Mouse (Mus musculus) kidney, adult 2 months (tissue): Measurements from ENCODE around the gene BC024978. TPM values are rescaled to one million over a fixed set of nuclear protein-coding genes. Genes with fewer than 3 reads are reported as not detected.

Experiments used
- DNase-seq: peaks from one replicate; pipeline ENCODE4 v3.0.0; 2021
- H3K27ac ChIP-seq: fragments of 200-500 bp; 2 replicates; pipeline ENCODE4 v1.5.1; 2012; ENCODE audit warnings: low read depth, low read length, control low read depth, inconsistent platforms; ENCODE audit not compliant: insufficient read depth
- H3K27me3 ChIP-seq: fragments of 200-500 bp; replicated peaks from 2 replicates; pipeline ENCODE4 v1.6.1; 2012; ENCODE audit warnings: mild to moderate bottlenecking, moderate library complexity, low read length, inconsistent platforms; ENCODE audit not compliant: control insufficient read depth, insufficient read depth
- H3K36me3 ChIP-seq: fragments of 200-500 bp; 2 replicates; pipeline ENCODE4 v1.6.1; 2012; ENCODE audit warnings: mild to moderate bottlenecking, moderate library complexity, low read length, inconsistent platforms; ENCODE audit not compliant: control insufficient read depth, insufficient read depth
- H3K4me1 ChIP-seq: fragments of 200-500 bp; 2 replicates; pipeline ENCODE4 v1.6.1; 2011; ENCODE audit warnings: low read length; ENCODE audit not compliant: control insufficient read depth, insufficient read depth
- H3K4me3 ChIP-seq: fragments of 200-500 bp; 2 replicates; pipeline ENCODE4 v1.5.1; 2011; ENCODE audit warnings: mild to moderate bottlenecking, low read depth, low read length, control low read depth; ENCODE audit not compliant: insufficient read depth
- CTCF ChIP-seq: fragments of 200-500 bp; conservative IDR thresholded peaks from 2 replicates; pipeline ENCODE4 v1.5.1; 2011; ENCODE audit warnings: low read depth, mild to moderate bottlenecking, control low read depth, low read length, moderate library complexity, mixed read lengths; ENCODE audit not compliant: insufficient read depth, insufficient read length
- POLR2A ChIP-seq: fragments of 200-500 bp; IDR thresholded peaks from one replicate; pipeline ENCODE4 v1.6.1; 2011; ENCODE audit warnings: low read depth, low read length, control low read depth
- WGBS: fragments of 180-500 bp; shearing (Covaris S2); methylation state at CpG from one replicate; pipeline ENCODE4 v1.1.7; 2018; 5-methylcytosine and 5-hydroxymethylcytosine counted together
- polyA plus RNA-seq: library from polyadenylated mRNA; depleted of rRNA; stranded (reverse); fragments of >200 nt; gene quantifications from 2 replicates; pipeline ENCODE4 v1.2.3, GENCODE M21; 2012

Gene BC024978
- polyA plus RNA-seq, 1 experiment, result 9.6 TPM

DNA sequence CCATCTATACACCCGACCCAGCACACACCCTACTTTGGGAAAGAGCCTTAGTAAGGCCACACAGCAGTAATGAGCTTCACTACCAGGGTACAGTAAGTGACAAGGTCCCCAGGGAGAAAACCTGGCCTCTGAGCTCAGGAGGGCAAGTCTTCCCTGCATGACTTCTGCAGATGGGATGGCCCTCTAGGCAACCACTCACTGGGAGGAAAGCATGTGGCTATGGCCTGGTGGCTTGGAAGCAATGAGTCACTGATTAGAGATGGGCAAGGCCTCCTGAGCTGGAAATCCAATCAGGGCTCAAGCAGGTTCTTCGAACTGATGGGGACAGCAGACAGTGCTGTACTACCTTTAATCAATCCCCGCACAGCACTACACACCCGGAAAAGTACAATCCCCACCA, 33.8 kb upstream of the BC024978 start:
- TF ChIP-seq CTCF (no peak), POLR2A (no peak)
- 64% methylated on average over 4 of the region's 4 CpGs for WGBS
- DNase-seq, result peak; percentile 26
- H3K36me3 ChIP-seq, result no peaks in the 10 kb centered on the region; the same call in 1 of the 2 replicates
- no peak overlapping the region for H3K4me3 ChIP-seq
- no peak overlapping the region for H3K27ac ChIP-seq
- peaks cover 31% of the 10 kb centered on the region for H3K4me1 ChIP-seq
- no peaks in the 10 kb centered on the region for H3K27me3 ChIP-seq

GRCm38 (mm10) chr7:27162780-27163449, 32.7 kb upstream of the BC024978 start:
- Histone ChIP-seq H3K27me3 (no peaks in the 10 kb centered on the region), H3K27ac (no peak overlapping the region), H3K4me1 (peaks cover 37% of the 10 kb centered on the region), H3K4me3 (no peak overlapping the region), H3K36me3 (no peaks in the 10 kb centered on the region; the same call in 1 of the 2 replicates)
- no peak for DNase-seq
- TF ChIP-seq CTCF, result no peak
- no peak for TF ChIP-seq POLR2A
- 61% methylated on average over 5 of the region's 5 CpGs for WGBS

DNA sequence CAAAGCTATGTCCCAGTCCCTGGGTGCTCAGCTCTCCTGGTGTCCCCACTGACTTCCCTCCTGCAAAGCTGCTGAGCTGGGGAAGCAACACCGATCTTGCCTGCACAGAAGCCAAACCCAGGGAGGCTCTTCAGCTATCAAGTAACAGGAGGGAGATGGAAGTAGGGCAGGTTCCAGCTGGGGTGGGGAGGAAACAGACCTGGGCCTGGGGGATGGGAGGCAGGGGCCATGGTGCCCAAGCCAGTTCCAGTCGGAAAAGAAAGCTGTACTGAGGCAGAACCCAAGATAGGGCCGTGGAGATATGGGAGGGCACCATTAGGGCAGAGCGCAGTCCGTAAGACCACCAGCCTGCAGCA, 32.2 kb upstream of the BC024978 start:
- no peak for DNase-seq
- Histone ChIP-seq H3K36me3 (no peaks in the 10 kb centered on the region; the same call in 1 of the 2 replicates), H3K27ac (no peak overlapping the region), H3K4me1 (peaks cover 42% of the 10 kb centered on the region), H3K4me3 (no peak overlapping the region), H3K27me3 (no peaks in the 10 kb centered on the region)
- TF ChIP-seq CTCF (no peak), POLR2A (no peak)
- 46% methylated on average over 5 of the region's 5 CpGs for WGBS

- 77% methylated on average over 33 of the region's 33 CpGs for WGBS
- DNase-seq, result peak; percentile 42
- Histone ChIP-seq H3K27me3 (no peaks in the 10 kb centered on the region), H3K27ac (peak overlapping the region; percentile 39), H3K4me3 (peak overlapping the region; percentile 9; the same call in 1 of the 2 replicates), H3K4me1 (peaks cover 44% of the 10 kb centered on the region), H3K36me3 (no peaks in the 10 kb centered on the region; the same call in 1 of the 2 replicates)
- TF ChIP-seq POLR2A (no peak), CTCF (no peak)
Observed at GRCm38 (mm10) chr7:27164112-27164947, 31.3 kb upstream of the BC024978 start.

- WGBS, result 39% methylated on average over 23 of the region's 23 CpGs
- TF ChIP-seq POLR2A (no peak), CTCF (no peak)
- peaks cover 43% of the 10 kb centered on the region for H3K4me1 ChIP-seq
- no peaks in the 10 kb centered on the region for H3K27me3 ChIP-seq
- H3K27ac ChIP-seq, result peak overlapping the region; percentile 97
- H3K4me3 ChIP-seq, result peak overlapping the region; percentile 93
- H3K36me3 ChIP-seq, result no peaks in the 10 kb centered on the region; the same call in 1 of the 2 replicates
- peak; percentile 67 for DNase-seq
Observed at GRCm38 (mm10) chr7:27165007-27165655, 30.4 kb upstream of the BC024978 start.

DNA sequence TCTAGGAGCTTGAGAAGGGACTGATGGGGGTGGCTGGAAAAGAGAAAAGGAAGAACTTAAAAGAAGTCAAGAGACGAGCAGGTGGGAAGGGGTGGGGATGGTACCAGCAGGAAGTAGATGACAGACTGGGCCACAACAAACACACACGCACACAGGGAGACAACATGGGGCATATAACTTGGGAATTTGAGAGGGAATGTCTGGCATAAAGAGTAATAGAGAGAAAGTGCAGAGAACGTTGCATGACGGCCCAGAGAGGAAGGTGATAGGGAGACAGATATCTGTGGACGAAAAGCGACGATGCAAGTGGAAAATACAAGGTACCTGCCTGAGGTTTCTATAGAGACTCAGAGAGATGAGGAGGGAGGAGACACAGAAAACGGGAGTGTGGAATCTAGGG, 29.9 kb upstream of the BC024978 start:
- 0% methylated on average over 8 of the region's 8 CpGs for WGBS
- Histone ChIP-seq H3K27ac (peak overlapping the region; percentile 97), H3K4me1 (peaks cover 39% of the 10 kb centered on the region)

DNA sequence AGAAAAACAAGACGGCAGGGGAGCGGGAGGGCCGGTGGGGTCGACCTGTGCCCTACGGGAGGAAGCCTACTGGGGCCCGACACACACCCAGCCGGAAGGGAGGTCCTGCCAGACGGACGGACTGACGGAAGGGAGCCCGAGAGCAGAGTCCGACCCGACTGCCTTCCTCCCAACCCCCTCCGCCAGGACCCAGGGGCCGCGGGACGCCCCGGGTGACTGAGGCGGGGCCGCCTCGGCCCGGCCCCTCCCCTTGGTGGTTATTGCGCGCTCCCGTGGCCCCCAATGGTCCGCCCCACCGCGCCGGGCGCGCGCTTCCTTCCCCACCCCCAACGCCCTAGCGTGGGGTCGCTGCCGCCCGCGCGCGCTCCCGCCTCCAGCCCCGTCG, 29.4 kb upstream of the BC024978 start:
- no peaks in the 10 kb centered on the region; the same call in 1 of the 2 replicates for H3K36me3 ChIP-seq
- peak; percentile 96 for DNase-seq
- peak overlapping the region; percentile 97 for H3K27ac ChIP-seq
- no peaks in the 10 kb centered on the region for H3K27me3 ChIP-seq
- under 1% methylated on average over 43 of the region's 43 CpGs for WGBS
- peak overlapping the region; percentile 93 for H3K4me3 ChIP-seq
- TF ChIP-seq POLR2A (peak; percentile 54), CTCF (no peak)
- peaks cover 34% of the 10 kb centered on the region for H3K4me1 ChIP-seq

More for the DNA sequence above, 29.9 kb upstream of the BC024978 start:
- H3K36me3 ChIP-seq, result no peaks in the 10 kb centered on the region; the same call in 1 of the 2 replicates
- TF ChIP-seq POLR2A (no peak), CTCF (no peak)
- H3K4me3 ChIP-seq, result peak overlapping the region; percentile 93
- no peak for DNase-seq
- no peaks in the 10 kb centered on the region for H3K27me3 ChIP-seq
